Mouse (Mus musculus): ENCODE measurements around the gene Igf2bp2.

GRCm38 (mm10) chr16:22140861-22141260, 22.2 kb downstream of the Igf2bp2 start:
- TF ChIP-seq HCFC1 (IDR thresholded peaks at IDR 0.05; ENCODE audit: borderline replicate concordance, insufficient read depth, low read length): no peak
- no peak for TF ChIP-seq ZC3H11A (IDR thresholded peaks at IDR 0.05; ENCODE audit: borderline replicate concordance, low read depth, low read length)
- TF ChIP-seq ZNF384 (IDR thresholded peaks at IDR 0.05; ENCODE audit: low read depth, low read length): no peak
